Mouse (Mus musculus) lung, embryonic 16.5 days (tissue): ENCODE measurements around the gene Caap1. TPM values are rescaled to one million over a fixed set of nuclear protein-coding genes. Genes with fewer than 3 reads are reported as not detected.

ENCODE experiments used
- ATAC-seq: fragments of 200-750 bp; cut with Nextera tagmentation; 2 replicates; pipeline ENCODE4 v1.8.0; 2017; ENCODE audit warnings: low read depth, mild to moderate bottlenecking, moderate library complexity
- H3K27ac ChIP-seq: fragments of 300-500 bp; sonication (generic); 2 replicates; pipeline ENCODE4 v1.5.1; 2014; ENCODE audit warnings: mild to moderate bottlenecking, control low read depth, low read length
- H3K27me3 ChIP-seq: fragments of 300-500 bp; sonication (generic); 2 replicates; pipeline ENCODE4 v1.6.1; 2014; ENCODE audit warnings: low read depth, low read length, mixed read lengths; ENCODE audit not compliant: control insufficient read depth, insufficient read depth
- H3K36me3 ChIP-seq: fragments of 300-500 bp; sonication (generic); 2 replicates; pipeline ENCODE4 v1.6.1; 2014; ENCODE audit warnings: low read length; ENCODE audit not compliant: control insufficient read depth, insufficient read depth
- H3K4me1 ChIP-seq: fragments of 300-500 bp; sonication (generic); replicated peaks from 2 replicates; pipeline ENCODE4 v1.6.1; 2014; ENCODE audit warnings: low read length, mixed read lengths; ENCODE audit not compliant: control insufficient read depth, insufficient read depth
- H3K4me2 ChIP-seq: fragments of 300-500 bp; sonication (generic); 2 replicates; pipeline ENCODE4 v1.6.1; 2014; ENCODE audit warnings: low read depth, low read length, control low read depth
- H3K4me3 ChIP-seq: fragments of 300-500 bp; sonication (generic); 2 replicates; pipeline ENCODE4 v1.5.1; 2014; ENCODE audit warnings: mild to moderate bottlenecking, low read length, control low read depth
- H3K9ac ChIP-seq: fragments of 300-500 bp; sonication (generic); 2 replicates; pipeline ENCODE4 v1.6.1; 2014; ENCODE audit warnings: low read length, control low read depth
- H3K9me3 ChIP-seq: fragments of 300-500 bp; sonication (generic); 2 replicates; pipeline ENCODE4 v1.6.1; 2016; ENCODE audit warnings: low read length; ENCODE audit not compliant: control insufficient read depth
- WGBS: fragments of 180-500 bp; shearing (Covaris S2); extraction: QIAGEN DNeasy Blood & Tissue Kit; methylation state at CpG from one replicate; pipeline ENCODE4 v1.1.7; 2014; 5-methylcytosine and 5-hydroxymethylcytosine counted together
- polyA plus RNA-seq: library from polyadenylated mRNA; unstranded; fragments of >200 nt; fragmentation: Nextera tagmentation; extraction: Ambion mirVana; gene quantifications from 2 replicates; pipeline ENCODE4 v1.2.1, GENCODE M21; 2015

Gene Caap1
- polyA plus RNA-seq, 1 experiment from 2014 or later = 16.9 TPM

DNA sequence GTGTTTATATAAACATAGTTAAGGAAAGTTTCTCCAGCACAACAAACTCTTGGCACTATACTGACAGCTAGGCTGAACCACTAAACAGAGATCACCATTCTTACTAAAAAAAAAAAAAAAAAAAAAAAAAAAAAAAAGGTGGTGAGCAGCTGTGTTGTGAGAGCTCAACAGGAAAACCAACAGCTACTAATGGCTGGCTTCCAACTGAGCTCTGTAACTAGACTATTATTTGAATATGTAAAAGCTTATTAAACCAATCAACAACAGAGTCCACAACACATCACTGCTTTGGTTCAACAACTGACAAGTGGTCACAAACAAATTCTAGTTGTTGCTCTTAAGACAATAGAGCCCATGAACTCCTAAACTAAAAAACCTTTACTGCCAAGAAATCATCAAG lies 23.4 kb downstream of the Caap1 start:
- no peak overlapping the region for H3K27ac ChIP-seq
- no peak for ATAC-seq
- peaks cover 3% of the 10 kb centered on the region; the same call in 1 of the 2 replicates for H3K36me3 ChIP-seq
- no peak overlapping the region for H3K4me2 ChIP-seq
- H3K27me3 ChIP-seq = no peaks in the 10 kb centered on the region
- H3K9me3 ChIP-seq = no peaks in the 10 kb centered on the region
- no peak overlapping the region for H3K9ac ChIP-seq
- no peak overlapping the region for H3K4me3 ChIP-seq
- no peaks in the 10 kb centered on the region for H3K4me1 ChIP-seq

DNA sequence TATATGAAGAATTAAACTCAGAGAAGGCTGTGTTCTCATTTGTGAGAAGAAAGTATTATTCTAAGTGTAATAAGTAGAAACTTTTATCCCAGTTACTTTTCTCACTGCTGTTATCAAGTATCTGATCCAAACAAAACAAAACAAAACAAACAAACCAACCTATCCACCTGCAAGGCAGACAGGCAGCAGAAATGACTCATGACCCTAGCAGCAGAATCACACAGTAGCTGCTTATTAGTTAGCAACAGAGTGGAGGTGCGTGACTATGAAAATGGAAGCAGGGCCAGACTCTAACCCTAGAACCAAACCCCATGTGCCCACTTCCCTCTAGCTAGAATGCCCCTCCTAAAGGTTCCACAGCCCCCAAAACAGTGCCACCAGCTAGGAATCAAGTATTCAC lies 27.1 kb downstream of the Caap1 start:
- H3K4me1 ChIP-seq = no peaks in the 10 kb centered on the region
- H3K9ac ChIP-seq = no peak overlapping the region
- no peaks in the 10 kb centered on the region for H3K36me3 ChIP-seq
- ATAC-seq = no peak
- no peak overlapping the region for H3K27ac ChIP-seq
- H3K4me2 ChIP-seq = no peak overlapping the region
- 96% methylated on average over 1 of the region's 1 CpGs for WGBS
- H3K9me3 ChIP-seq = no peaks in the 10 kb centered on the region
- no peak overlapping the region for H3K4me3 ChIP-seq
- H3K27me3 ChIP-seq = no peaks in the 10 kb centered on the region

DNA sequence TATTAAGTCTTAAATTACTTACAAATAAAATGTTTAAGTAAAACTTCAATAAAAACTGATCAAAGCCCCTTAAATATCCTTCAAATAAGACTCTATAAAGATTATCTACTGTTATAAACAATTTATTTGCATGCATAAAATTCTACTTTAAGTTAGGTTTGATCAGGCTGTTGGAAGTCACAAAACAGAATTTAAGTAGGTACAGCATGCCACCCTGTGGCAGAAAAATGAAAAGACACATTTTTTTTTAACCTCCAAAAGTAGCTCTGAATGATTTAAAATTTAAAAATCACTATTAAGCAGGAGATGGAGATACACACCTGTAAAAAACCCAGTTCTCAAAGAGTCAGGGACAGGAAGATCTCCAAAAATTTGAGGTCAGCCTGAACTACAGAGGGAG lies 33.3 kb downstream of the Caap1 start:
- H3K36me3 ChIP-seq = no peaks in the 10 kb centered on the region
- no peak overlapping the region for H3K4me3 ChIP-seq
- H3K4me1 ChIP-seq = no peaks in the 10 kb centered on the region
- no peaks in the 10 kb centered on the region for H3K27me3 ChIP-seq
- no peak overlapping the region for H3K4me2 ChIP-seq
- no peak overlapping the region for H3K9ac ChIP-seq
- ATAC-seq = no peak
- H3K9me3 ChIP-seq = no peaks in the 10 kb centered on the region
- no peak overlapping the region for H3K27ac ChIP-seq

DNA sequence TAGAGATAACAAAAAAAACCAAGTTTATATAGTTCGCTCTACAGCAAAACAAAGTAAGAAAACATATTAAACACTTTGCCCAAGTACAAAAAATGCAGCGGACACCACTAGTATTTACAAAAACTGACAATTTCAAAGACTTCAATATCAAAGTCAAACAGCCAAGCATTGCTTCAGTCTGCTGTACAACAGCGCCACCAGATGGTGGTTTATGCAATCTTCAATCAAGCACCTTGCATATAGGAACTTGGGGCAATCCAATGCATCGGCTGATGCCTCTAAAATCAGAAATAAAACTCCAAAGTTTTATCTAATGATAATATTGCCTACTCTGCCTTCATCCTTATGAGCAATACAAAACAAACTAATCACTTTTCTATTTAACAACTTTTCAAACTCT lies 39.0 kb downstream of the Caap1 start:
- H3K36me3 ChIP-seq = no peaks in the 10 kb centered on the region
- no peak overlapping the region for H3K9ac ChIP-seq
- H3K27me3 ChIP-seq = no peaks in the 10 kb centered on the region
- no peak overlapping the region for H3K4me3 ChIP-seq
- no peak overlapping the region for H3K27ac ChIP-seq
- no peaks in the 10 kb centered on the region for H3K9me3 ChIP-seq
- no peaks in the 10 kb centered on the region for H3K4me1 ChIP-seq
- no peak for ATAC-seq
- no peak overlapping the region for H3K4me2 ChIP-seq
- 61% methylated on average over 4 of the region's 4 CpGs for WGBS

DNA sequence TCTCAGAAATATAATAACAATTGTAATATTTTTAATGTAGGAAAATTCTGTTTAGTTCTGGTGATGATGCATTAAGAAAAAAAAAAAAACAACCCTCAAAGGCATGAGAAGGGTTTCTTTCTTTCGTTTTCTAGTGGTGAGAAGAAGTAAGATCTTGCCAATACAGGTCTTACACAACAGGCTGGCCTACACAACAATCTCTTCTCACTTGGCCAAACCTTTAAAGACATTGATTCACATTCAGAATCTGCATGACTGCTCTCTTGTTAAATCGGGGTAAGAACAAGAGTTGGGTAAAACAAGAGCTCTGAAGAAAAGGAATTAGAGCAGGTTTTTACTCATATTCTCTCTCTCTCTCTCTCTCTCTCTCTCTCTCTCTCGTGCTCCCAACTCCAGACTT lies 41.2 kb downstream of the Caap1 start:
- H3K4me1 ChIP-seq = no peaks in the 10 kb centered on the region
- no peak overlapping the region for H3K9ac ChIP-seq
- no peak overlapping the region for H3K4me3 ChIP-seq
- ATAC-seq = no peak
- H3K27ac ChIP-seq = no peak overlapping the region
- H3K27me3 ChIP-seq = no peaks in the 10 kb centered on the region
- H3K9me3 ChIP-seq = no peaks in the 10 kb centered on the region
- peaks cover 6% of the 10 kb centered on the region; the same call in 1 of the 2 replicates for H3K36me3 ChIP-seq
- WGBS = 78% methylated on average over 3 of the region's 3 CpGs
- H3K4me2 ChIP-seq = no peak overlapping the region

DNA sequence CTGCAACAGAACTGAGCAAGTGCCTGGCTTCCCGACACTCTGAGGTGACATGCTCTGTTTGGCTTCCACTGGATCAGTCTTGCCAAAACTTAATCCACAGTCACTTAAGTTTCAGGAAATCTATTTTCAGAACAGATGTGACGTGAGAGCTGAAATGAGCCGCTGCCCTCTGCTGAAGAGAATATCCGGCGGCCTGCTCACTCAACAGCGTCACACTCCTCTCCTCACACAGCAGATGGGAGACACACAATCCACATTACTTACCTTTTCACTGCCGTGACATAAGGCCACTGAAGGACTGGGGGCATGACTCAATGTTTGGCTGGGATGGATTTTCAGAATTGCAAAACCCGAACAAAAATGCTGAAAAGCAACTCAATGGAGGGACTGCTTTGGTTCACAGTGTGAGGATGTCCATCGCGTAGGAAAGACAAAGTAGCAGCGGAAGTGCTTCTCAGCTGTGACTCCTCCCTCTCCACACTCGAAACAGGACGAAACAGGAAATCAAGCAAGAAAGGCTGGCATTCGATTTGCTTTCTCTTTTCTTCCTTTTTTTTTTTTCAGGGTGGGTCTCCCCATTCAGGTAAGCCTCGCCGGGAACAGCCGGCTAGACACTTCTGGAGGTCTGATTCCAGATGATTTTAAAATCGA lies 79.7 kb downstream of the Caap1 start:
- H3K4me1 ChIP-seq = no peaks in the 10 kb centered on the region
- no peaks in the 10 kb centered on the region for H3K9me3 ChIP-seq
- 0 out of 2 replicates have a peak, but pooled peaks have one; percentile 28 for ATAC-seq
- H3K4me2 ChIP-seq = 0 out of 2 replicates have a peak overlapping the region, but pooled peaks have one; percentile 14
- 73% methylated on average over 18 of the region's 18 CpGs for WGBS
- no peaks in the 10 kb centered on the region for H3K27me3 ChIP-seq
- peak overlapping the region; percentile 1; the same call in 1 of the 2 replicates for H3K4me3 ChIP-seq
- H3K27ac ChIP-seq = 0 out of 2 replicates have a peak overlapping the region, but pooled peaks have one; percentile 27
- H3K36me3 ChIP-seq = no peaks in the 10 kb centered on the region
- H3K9ac ChIP-seq = no peak overlapping the region

DNA sequence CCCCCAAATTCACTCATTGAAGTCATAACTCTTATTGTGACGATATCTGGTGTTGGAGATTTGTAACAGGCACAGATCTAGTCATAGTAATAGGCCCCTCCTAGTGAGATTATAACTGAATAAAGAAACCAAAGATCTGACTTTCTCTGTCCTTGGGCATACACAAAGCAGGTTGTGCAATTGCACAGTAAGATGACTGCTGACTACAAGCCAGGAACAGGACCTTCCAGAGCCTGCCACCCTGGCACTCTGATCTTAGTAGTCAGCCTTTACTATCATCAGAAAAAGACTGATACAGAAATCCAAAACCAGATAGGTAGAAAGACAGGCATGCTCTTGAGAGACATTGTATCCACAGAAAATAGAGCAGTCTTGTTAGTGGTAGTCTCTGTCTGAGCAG lies 83.3 kb downstream of the Caap1 start:
- Histone ChIP-seq H3K9me3 (no peaks in the 10 kb centered on the region), H3K4me1 (no peaks in the 10 kb centered on the region), H3K4me2 (no peak overlapping the region), H3K27ac (no peak overlapping the region), H3K4me3 (no peak overlapping the region), H3K9ac (no peak overlapping the region), H3K27me3 (no peaks in the 10 kb centered on the region), H3K36me3 (no peaks in the 10 kb centered on the region)
- no peak for ATAC-seq
- 86% methylated on average over 1 of the region's 1 CpGs for WGBS

DNA sequence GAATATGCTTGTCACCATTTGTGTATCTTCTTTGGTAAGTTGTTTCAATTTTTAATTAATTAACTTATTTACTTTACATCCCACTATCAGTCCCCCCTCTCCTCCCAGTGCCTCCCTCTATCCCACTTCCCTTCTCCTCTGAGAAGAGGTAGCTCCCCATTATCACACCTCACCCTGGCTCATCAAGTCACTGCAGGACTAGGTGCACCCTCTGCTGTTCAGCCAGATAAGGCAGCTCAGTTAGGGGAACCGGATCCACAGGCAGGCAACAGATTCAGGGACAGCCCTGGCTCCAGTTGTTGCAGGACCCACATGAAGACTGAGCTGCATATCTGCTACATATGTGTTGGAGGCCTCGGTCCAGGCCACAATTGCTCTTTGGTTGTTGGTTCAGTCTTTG lies 97.2 kb downstream of the Caap1 start:
- WGBS = 84% methylated on average over 2 of the region's 2 CpGs
- Histone ChIP-seq H3K9ac (no peak overlapping the region), H3K27me3 (no peaks in the 10 kb centered on the region), H3K27ac (no peak overlapping the region), H3K4me1 (no peaks in the 10 kb centered on the region), H3K36me3 (no peaks in the 10 kb centered on the region), H3K4me3 (no peak overlapping the region), H3K9me3 (no peaks in the 10 kb centered on the region), H3K4me2 (no peak overlapping the region)
- ATAC-seq = no peak

DNA sequence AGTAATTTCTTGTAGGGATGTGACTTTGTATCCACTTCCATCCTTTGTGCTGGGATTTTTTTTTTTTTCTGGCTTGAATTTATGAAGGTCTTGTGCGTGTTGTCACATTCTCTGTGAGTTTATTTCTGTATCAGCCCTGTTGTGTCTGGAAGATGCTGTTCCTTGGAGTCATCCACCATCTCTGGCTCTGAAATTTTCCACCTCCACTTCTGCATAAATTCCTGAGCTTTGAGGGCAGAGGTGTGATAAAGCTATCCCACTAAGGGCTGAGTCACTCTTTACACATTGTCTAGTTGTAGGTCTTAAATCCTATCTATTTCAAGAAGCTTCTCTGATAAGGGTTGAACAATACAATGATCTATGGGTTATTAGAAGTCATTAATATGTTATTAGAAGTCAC lies 101.7 kb downstream of the Caap1 start:
- H3K4me3 ChIP-seq = no peak overlapping the region
- no peaks in the 10 kb centered on the region for H3K27me3 ChIP-seq
- ATAC-seq = no peak
- no peaks in the 10 kb centered on the region for H3K36me3 ChIP-seq
- H3K4me1 ChIP-seq = no peaks in the 10 kb centered on the region
- H3K27ac ChIP-seq = no peak overlapping the region
- H3K4me2 ChIP-seq = no peak overlapping the region
- no peak overlapping the region for H3K9ac ChIP-seq
- WGBS = 85% methylated on average over 1 of the region's 1 CpGs
- no peaks in the 10 kb centered on the region for H3K9me3 ChIP-seq
